Mouse (Mus musculus) liver, embryonic 14.5 days (tissue): Measurements from ENCODE around the gene Immt.

ENCODE experiments used
- CTCF ChIP-seq: IDR thresholded peaks from 2 replicates; pipeline ENCODE4 v1.5.1; 2016; ENCODE audit warnings: antibody characterized with exemption, low read depth, control low read depth
- EP300 ChIP-seq: IDR thresholded peaks from 2 replicates; pipeline ENCODE4 v1.6.1; 2016; ENCODE audit warnings: antibody characterized with exemption, low read depth

GRCm38 (mm10) chr6:71867751-71868150 lies 36.6 kb downstream of the Immt start:
- TF ChIP-seq CTCF (no peak), EP300 (no peak)
